Mouse (Mus musculus) kidney, embryonic 16.5 days (tissue): ENCODE results near the gene Rps6kb1. TPM values are rescaled to one million over a fixed set of nuclear protein-coding genes. Genes with fewer than 3 reads are reported as not detected.

Source experiments
- ATAC-seq: fragments of 200-750 bp; cut with Nextera tagmentation; 2 replicates; pipeline ENCODE4 v1.8.0; 2017; ENCODE audit warnings: moderate TSS enrichment; ENCODE audit not compliant: low FRiP score, low TSS enrichment
- H3K27ac ChIP-seq: fragments of 300-500 bp; sonication (generic); 2 replicates; pipeline ENCODE4 v1.5.1; 2014; ENCODE audit warnings: low read length
- H3K27me3 ChIP-seq: fragments of 300-500 bp; sonication (generic); 2 replicates; pipeline ENCODE4 v1.6.1; 2014; ENCODE audit warnings: low read length, control low read depth, mixed read lengths; ENCODE audit not compliant: insufficient read depth
- H3K36me3 ChIP-seq: fragments of 300-500 bp; sonication (generic); 2 replicates; pipeline ENCODE4 v1.6.1; 2014; ENCODE audit warnings: low read length, control low read depth, mixed read lengths; ENCODE audit not compliant: insufficient read depth
- H3K4me1 ChIP-seq: fragments of 300-500 bp; sonication (generic); 2 replicates; pipeline ENCODE4 v1.6.1; 2014; ENCODE audit warnings: low read length, control low read depth, mixed read lengths; ENCODE audit not compliant: insufficient read depth
- H3K4me2 ChIP-seq: fragments of 300-500 bp; sonication (generic); replicated peaks from 2 replicates; pipeline ENCODE4 v1.6.1; 2014; ENCODE audit warnings: low read depth, low read length
- H3K4me3 ChIP-seq: fragments of 300-500 bp; sonication (generic); 2 replicates; pipeline ENCODE4 v1.5.1; 2014; ENCODE audit warnings: mild to moderate bottlenecking, low read length
- H3K9ac ChIP-seq: fragments of 300-500 bp; sonication (generic); replicated peaks from 2 replicates; pipeline ENCODE4 v1.6.1; 2014; ENCODE audit warnings: low read length
- H3K9me3 ChIP-seq: fragments of 300-500 bp; sonication (generic); 2 replicates; pipeline ENCODE4 v1.6.1; 2016; ENCODE audit warnings: low read length, control low read depth
- WGBS: fragments of 180-500 bp; shearing (Covaris S2); extraction: QIAGEN DNeasy Blood & Tissue Kit; methylation state at CpG from one replicate; pipeline ENCODE4 v1.1.7; 2014; 5-methylcytosine and 5-hydroxymethylcytosine counted together
- polyA plus RNA-seq: library from polyadenylated mRNA; unstranded; fragments of >200 nt; fragmentation: Nextera tagmentation; extraction: Ambion mirVana; gene quantifications from 2 replicates; pipeline ENCODE4 v1.2.1, GENCODE M21; 2015

The Rps6kb1 gene
- polyA plus RNA-seq, 1 experiment from 2014 or later = 51.6 TPM

DNA sequence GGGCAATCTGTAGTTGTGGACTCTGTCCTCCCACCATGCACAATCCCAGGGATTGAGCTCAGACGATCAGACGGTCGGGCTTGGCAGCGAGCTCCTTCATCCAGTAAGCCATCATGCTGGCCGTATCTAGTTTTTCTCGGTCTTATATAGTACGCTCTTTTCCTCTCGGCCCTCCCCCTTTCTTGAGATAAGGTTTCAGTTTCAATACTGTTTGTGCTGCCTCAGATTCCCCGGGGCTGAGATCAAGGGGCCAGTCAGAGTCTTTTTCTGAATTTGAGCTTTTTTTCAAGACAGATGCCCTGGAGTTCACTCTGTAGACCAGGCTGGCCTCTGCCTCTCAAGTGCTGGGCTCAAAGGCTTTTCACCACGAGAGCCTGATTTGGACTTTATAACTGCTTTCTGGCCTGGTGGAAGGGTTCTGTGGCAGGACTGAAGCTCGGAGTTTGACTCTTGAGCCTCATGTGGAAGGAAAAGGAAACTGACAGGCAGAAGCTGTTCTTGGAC is 36.7 kb upstream of the Rps6kb1 start:
- no peaks in the 10 kb centered on the region for H3K9me3 ChIP-seq
- no peak for ATAC-seq
- peaks cover 63% of the 10 kb centered on the region for H3K4me1 ChIP-seq
- no peaks in the 10 kb centered on the region for H3K27me3 ChIP-seq
- H3K4me2 ChIP-seq = peak overlapping the region; percentile 36
- 29% methylated on average over 11 of the region's 11 CpGs for WGBS
- H3K9ac ChIP-seq = no peak overlapping the region
- H3K36me3 ChIP-seq = no peaks in the 10 kb centered on the region
- H3K4me3 ChIP-seq = no peak overlapping the region
- H3K27ac ChIP-seq = peak overlapping the region; percentile 85

DNA sequence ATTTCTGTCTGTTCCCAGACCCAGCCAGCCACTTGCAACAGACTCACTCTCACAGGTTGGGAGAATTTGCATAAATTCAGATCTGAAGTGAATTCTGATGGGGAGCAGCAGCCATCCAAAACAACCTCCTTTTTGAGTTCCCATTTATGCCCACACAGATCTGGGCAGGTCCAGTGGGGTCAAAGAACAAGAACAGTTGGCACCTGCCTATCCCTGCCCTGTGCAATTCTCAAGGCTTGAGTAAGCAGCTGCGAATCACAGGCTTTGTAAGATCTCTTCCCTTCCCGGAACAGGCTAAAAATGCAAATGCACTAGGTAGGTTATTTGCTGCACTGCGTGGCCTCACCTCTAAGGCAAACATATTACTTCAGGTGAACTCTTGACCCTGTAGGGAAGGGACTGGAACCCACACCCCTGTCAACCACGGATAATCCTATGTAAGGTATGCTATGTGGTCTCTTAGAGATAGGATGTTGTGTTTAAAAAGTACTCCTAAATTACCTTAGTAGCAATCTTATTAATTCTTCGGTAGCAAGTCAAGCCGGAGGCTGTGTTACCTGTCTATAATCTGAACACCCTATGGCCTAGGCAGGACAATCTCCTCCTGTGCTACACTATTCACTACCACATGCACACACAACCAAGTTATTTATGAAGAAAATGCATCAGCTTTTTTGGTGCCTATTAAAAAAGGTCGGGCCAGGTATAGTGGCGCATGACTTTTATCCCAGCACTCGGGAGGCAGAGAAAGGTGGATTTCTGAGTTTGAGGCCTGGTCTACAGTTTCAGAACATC is 35.9 kb upstream of the Rps6kb1 start:
- Histone ChIP-seq H3K36me3 (no peaks in the 10 kb centered on the region), H3K9ac (no peak overlapping the region), H3K9me3 (no peaks in the 10 kb centered on the region), H3K4me1 (peaks cover 63% of the 10 kb centered on the region), H3K27ac (peak overlapping the region; percentile 85), H3K4me3 (no peak overlapping the region), H3K27me3 (no peaks in the 10 kb centered on the region), H3K4me2 (no peak overlapping the region)
- ATAC-seq = peak; percentile 41
- 72% methylated on average over 9 of the region's 9 CpGs for WGBS

DNA sequence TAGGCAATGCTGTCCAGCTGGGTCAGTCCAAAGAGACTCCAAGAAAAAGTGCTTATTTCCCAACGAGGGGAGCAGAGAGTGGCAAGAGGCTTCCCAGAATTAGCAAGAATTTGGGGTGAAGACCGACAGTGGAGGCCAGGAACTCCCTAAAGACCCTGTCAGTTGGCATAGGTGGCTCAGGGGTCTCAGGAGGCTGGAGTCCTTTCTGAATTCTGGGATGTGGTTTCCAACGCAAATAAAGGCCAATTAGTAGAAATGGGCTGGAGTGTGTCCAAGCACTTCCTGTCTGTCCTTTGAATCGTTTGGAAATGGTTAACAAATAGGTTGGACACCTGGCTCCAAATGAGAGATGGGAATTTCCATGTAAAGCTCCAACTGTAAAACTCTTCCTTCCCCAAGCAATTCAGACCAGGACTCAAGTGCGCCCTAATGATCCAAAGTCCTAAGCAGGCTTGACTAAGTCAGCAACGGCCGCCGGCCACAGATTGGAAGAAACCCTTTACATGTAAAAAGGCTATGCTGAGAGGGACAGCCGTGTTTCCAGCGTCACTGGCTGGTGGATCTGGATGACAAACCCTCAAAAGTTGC is 35.2 kb upstream of the Rps6kb1 start:
- Histone ChIP-seq H3K27ac (peak overlapping the region; percentile 85), H3K9ac (no peak overlapping the region), H3K9me3 (no peaks in the 10 kb centered on the region), H3K4me2 (no peak overlapping the region), H3K36me3 (no peaks in the 10 kb centered on the region), H3K27me3 (no peaks in the 10 kb centered on the region), H3K4me1 (peaks cover 62% of the 10 kb centered on the region), H3K4me3 (no peak overlapping the region)
- no peak for ATAC-seq
- WGBS = 72% methylated on average over 10 of the region's 10 CpGs

DNA sequence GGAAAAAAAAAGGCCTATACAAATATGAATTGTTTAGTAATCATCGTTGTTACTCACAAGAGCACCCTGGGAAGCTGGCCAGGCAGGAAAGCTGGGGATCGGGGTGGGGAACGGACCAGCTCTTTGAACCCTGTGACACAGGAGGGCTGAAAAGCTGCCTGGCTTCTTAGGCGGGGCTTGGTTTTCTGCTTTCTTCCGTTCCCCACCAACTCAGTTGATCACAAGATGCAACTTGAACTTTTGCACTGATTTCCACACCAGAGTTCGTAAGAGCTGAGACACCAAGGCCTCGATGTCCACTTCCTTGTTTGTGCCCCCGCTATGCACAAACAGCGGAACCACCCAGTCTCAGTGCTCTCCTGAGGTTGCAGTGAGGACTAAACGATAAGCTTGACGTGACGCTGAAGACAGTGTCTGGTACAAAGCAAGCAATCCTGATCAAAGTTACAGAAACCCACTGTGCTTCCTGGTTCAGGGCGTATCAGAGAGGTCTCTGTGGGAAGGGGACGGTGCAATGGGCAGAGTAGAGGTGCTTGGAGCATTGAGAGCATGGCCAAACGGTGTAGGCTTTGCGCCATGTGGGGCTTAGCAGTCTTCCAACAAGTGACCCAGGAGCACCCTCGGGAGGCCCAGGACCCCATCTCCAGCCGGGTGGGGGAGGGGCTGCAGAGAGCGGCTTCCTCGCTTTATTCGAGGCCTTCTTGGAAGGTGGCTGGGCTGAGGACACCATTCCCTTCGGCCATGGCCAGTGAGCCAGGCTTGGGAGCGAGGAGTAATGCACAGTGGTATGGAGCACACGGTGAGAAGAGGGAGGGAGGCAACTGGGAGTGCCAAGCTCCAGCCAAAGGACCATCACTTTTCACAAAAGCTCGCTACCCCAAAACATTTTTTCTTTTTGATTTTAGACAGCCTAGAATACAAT is 34.5 kb upstream of the Rps6kb1 start:
- WGBS = 72% methylated on average over 25 of the region's 25 CpGs
- no peaks in the 10 kb centered on the region for H3K36me3 ChIP-seq
- no peak overlapping the region for H3K4me2 ChIP-seq
- no peaks in the 10 kb centered on the region for H3K9me3 ChIP-seq
- ATAC-seq = no peak
- no peak overlapping the region for H3K9ac ChIP-seq
- H3K27me3 ChIP-seq = no peaks in the 10 kb centered on the region
- peak overlapping the region; percentile 85 for H3K27ac ChIP-seq
- peaks cover 59% of the 10 kb centered on the region for H3K4me1 ChIP-seq
- no peak overlapping the region for H3K4me3 ChIP-seq

DNA sequence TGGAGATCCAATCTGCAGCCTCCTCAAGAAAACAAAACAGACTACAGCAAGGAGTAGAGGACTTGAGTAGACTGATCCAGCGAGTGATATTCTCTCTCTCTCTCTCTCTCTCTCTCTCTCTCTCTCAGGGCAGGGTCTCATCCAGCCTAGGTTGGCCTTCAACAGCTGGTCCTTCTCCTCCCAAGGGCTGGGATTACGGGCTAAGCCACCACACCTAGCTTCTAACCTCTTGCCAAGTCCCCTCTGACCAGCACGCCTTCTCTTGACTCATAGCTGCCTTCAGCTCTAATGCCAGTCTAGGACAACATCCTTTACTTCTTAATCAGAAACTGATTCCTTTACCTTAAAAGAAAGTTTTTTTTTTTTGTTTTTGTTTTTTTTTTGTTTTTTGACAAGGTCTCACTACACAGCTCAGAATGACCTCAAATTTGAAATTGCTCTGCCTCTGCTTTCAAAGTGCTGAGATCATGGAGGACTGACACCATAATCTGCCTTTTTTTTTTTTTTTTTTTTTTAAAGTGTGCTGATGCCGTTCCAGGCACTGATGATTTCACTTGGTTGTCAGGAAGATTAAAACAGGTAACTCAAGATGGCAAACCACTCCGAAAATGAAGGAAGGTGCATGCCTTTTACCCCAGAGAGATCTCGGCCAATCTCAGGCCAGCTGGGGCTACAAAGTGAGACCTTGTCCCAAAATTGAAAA is 33.7 kb upstream of the Rps6kb1 start:
- peaks cover 59% of the 10 kb centered on the region for H3K4me1 ChIP-seq
- 64% methylated on average over 6 of the region's 6 CpGs for WGBS
- H3K9me3 ChIP-seq = no peaks in the 10 kb centered on the region
- H3K36me3 ChIP-seq = no peaks in the 10 kb centered on the region
- peak overlapping the region; percentile 85 for H3K27ac ChIP-seq
- no peak overlapping the region for H3K4me2 ChIP-seq
- H3K9ac ChIP-seq = no peak overlapping the region
- ATAC-seq = no peak
- H3K27me3 ChIP-seq = no peaks in the 10 kb centered on the region
- H3K4me3 ChIP-seq = no peak overlapping the region

DNA sequence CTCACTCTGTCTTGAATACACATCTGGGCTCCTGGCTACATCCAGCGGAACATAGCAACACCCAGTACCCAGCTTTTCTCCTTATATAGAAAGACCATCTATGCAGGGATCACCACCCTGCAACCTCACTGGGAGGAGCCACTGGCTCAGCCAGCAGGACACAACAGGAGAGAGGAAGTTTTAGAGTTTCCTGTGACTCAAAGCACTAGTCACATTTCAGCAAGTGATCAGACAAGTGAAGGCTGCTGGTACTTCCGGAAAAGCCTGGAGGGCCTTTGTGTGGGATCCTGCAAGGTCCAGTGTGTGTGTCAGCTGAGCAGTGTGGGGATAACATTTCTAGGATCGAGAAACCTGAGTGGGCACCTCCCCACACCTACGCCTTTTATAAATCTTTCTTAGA is 32.6 kb upstream of the Rps6kb1 start:
- peak; percentile 60 for ATAC-seq
- 0 out of 2 replicates have a peak overlapping the region, but pooled peaks have one; percentile 5 for H3K9ac ChIP-seq
- no peaks in the 10 kb centered on the region for H3K36me3 ChIP-seq
- 34% methylated on average over 4 of the region's 4 CpGs for WGBS
- H3K27me3 ChIP-seq = no peaks in the 10 kb centered on the region
- H3K4me2 ChIP-seq = no peak overlapping the region
- H3K9me3 ChIP-seq = no peaks in the 10 kb centered on the region
- H3K27ac ChIP-seq = peak overlapping the region; percentile 50
- H3K4me1 ChIP-seq = peaks cover 59% of the 10 kb centered on the region
- no peak overlapping the region for H3K4me3 ChIP-seq

DNA sequence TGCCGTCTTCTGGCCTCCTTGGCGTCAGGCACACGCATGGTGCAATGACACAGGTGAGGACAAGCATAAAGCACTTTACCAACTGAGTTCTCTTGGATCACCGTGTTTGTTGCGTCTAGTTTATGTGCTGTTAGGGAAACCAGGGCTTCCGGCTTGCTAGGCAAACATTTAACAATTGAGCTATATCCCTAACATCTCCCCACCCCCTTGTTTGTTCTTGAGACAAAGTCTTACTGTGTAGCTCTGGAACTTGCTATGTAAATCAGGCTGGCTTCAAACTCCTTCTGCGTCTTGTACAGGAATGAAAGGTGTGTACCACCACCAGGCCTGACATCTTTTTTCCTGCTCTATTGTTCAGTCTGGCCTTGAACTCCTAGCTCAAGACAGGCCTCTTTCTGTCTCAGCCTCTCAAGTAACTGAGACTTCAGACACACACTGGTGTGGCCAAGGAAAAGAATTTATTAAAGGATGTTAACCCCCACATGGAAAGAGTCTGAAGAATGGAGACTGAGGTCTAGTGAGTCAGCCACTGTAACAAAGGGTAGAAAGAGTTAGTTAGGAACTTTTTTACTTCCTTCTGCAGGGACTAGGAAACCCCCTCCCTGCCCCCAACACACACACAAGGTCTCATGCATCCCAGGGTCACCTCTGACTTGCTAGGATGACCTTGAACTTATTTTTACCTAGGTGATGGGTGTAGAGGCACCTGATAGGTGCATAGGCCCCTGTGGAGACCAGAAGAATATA is 31.2 kb upstream of the Rps6kb1 start:
- Histone ChIP-seq H3K4me3 (no peak overlapping the region), H3K27ac (peak overlapping the region; percentile 63; the same call in 1 of the 2 replicates), H3K4me2 (no peak overlapping the region), H3K27me3 (no peaks in the 10 kb centered on the region), H3K4me1 (peaks cover 58% of the 10 kb centered on the region), H3K36me3 (no peaks in the 10 kb centered on the region), H3K9me3 (no peaks in the 10 kb centered on the region), H3K9ac (no peak overlapping the region)
- ATAC-seq = no peak
- WGBS = 74% methylated on average over 7 of the region's 7 CpGs

DNA sequence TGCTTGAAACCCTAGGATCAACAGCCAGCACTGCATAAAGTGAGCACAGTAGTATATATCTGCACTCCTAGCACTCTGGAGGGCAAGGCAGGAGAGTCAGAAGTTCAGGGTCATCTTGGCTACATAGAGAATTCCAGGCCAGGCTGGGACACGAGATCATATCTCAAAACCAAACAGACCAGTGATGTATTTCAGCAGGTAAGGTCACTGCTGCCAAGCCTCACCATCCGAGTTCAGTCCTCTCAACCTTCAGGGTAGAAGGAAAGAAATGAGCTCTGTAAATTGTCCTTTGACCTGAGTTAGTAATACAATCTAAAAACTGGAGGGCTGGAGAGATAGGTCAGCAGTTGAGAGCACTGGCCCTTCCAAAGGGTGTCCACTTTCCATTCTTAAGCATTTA is 29.8 kb upstream of the Rps6kb1 start:
- H3K4me3 ChIP-seq = no peak overlapping the region
- H3K27ac ChIP-seq = no peak overlapping the region
- no peaks in the 10 kb centered on the region for H3K36me3 ChIP-seq
- no peak overlapping the region for H3K9ac ChIP-seq
- H3K9me3 ChIP-seq = no peaks in the 10 kb centered on the region
- H3K4me1 ChIP-seq = peaks cover 55% of the 10 kb centered on the region
- H3K27me3 ChIP-seq = no peaks in the 10 kb centered on the region
- no peak for ATAC-seq
- WGBS = 21% methylated on average over 2 of the region's 2 CpGs
- H3K4me2 ChIP-seq = no peak overlapping the region
